Mouse (Mus musculus) liver, adult 2 months (tissue): ENCODE results near the gene Nf2.

Experiments used
- CTCF ChIP-seq: fragments of 200-500 bp; IDR thresholded peaks from 2 replicates; pipeline ENCODE4 v1.5.1; 2011; ENCODE audit warnings: low read depth, low read length, control low read depth
- POLR2A ChIP-seq: fragments of 200-500 bp; IDR thresholded peaks from 2 replicates; pipeline ENCODE4 v1.6.1; 2011; ENCODE audit warnings: low read length, control low read depth; ENCODE audit not compliant: insufficient read depth; ENCODE audit errors: extremely low read depth

GRCm38 (mm10) chr11:4860986-4861385 lies 11.7 kb upstream of the Nf2 start:
- TF ChIP-seq POLR2A (no peak), CTCF (no peak)
